In the genomic region with DNA sequence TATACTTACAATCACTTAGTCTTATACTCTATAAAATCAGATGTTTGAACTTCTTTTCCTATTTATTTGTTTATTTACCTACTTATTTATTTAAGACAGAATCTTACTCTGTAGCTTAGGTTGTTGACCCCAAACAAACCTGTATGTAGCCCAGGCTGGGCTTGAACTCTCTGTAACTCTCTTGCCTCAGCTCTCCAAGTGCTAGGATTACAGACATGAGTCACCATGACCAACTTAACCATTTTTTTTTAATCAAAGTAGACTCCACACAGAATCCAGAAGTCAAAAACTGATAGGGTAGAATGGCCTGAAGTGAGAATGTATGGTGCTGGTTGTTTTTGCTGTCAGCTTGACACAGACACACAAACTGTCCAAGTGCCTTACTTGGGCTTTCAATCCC, we compare ENCODE assay signal across 21 mouse cellular contexts. TPM values are rescaled to one million over a fixed set of nuclear protein-coding genes. Genes with fewer than 3 reads are reported as not detected.
"Had no signal": no experiment of that assay in that cellular context is flagged by ENCODE, and none has a peak within 500 bp of the region (broad histone marks: within the 10 kb centered on the region; RNA-seq: fewer than 3 reads in every experiment).

No protein-coding gene starts in this region.

- H3K36me3 ChIP-seq: neural tube, embryonic 15.5 days; stomach, embryonic 15.5 days had no signal

- H3K27ac ChIP-seq: neural tube, embryonic 15.5 days; stomach, embryonic 15.5 days; stomach, postnatal 0 days had no signal

- H3K9me3 ChIP-seq: neural tube, embryonic 15.5 days; stomach, embryonic 15.5 days had no signal

- H3K9ac ChIP-seq: neural tube, embryonic 15.5 days; stomach, embryonic 15.5 days had no signal

- DNase-seq: retina, postnatal 1 day; right cerebral cortex, adult 18-20 months; right cerebral cortex, postnatal 14 days; right cerebral cortex, postnatal 25 days; right cerebral cortex, postnatal 4 days; spleen, adult 18-20 months; thymus, adult 18-20 months; thymus, adult 2 months; thymus, postnatal 14 days; thymus, postnatal 25 days; thymus, postnatal 36 days; thymus, postnatal 4 days had no signal

- H3K4me3 ChIP-seq: neural tube, embryonic 15.5 days; stomach, embryonic 15.5 days had no signal

- H3K4me1 ChIP-seq: neural tube, embryonic 15.5 days; stomach, embryonic 15.5 days had no signal

- H3K27me3 ChIP-seq: neural tube, embryonic 15.5 days; stomach, embryonic 15.5 days had no signal

RNA-seq across cellular contexts. Expression of gene Slc51b, which starts 7.6 kb away (rescaled TPM):
- total RNA-seq: neutrophil, adult 5-6 weeks had no signal
- polyA plus RNA-seq: neural tube, embryonic 14.5 days; neural tube, embryonic 15.5 days; spleen, adult 2 months; stomach, embryonic 14.5 days; stomach, postnatal 0 days; testis, adult 2 months; urinary bladder, adult 2 months had no signal

RNA-seq across cellular contexts. Expression of gene Rasl12, which starts 32.1 kb away (rescaled TPM):
- total RNA-seq: neutrophil, adult 5-6 weeks had no signal

RNA-seq across cellular contexts. Expression of gene Kbtbd13, which starts 38.9 kb away (rescaled TPM):
- total RNA-seq: neutrophil, adult 5-6 weeks had no signal
